Mouse (Mus musculus): ENCODE data around the gene Gm5868. TPM values are rescaled to one million over a fixed set of nuclear protein-coding genes. Genes with fewer than 3 reads are reported as not detected.

Gm5868 gene
- polyA plus RNA-seq, 1 experiment from 2014 or later = 3.0 TPM

Other genes with a start within 250 kb of the Gm5868 start
- gene Corin, start 83.1 kb downstream of the Gm5868 start, polyA plus RNA-seq (2015; fragmentation: Nextera tagmentation; extraction: Ambion mirVana) = 0.06 and 0.09 TPM in 2 replicates
- 12.5 and 13.3 TPM in 2 replicates for gene Nfxl1, start 27.9 kb downstream of the Gm5868 start, polyA plus RNA-seq (2015; fragmentation: Nextera tagmentation; extraction: Ambion mirVana)
- gene Zar1, start 6.3 kb downstream of the Gm5868 start, polyA plus RNA-seq (2015; fragmentation: Nextera tagmentation; extraction: Ambion mirVana) = 0.63 and 1.1 TPM in 2 replicates
- not detected in 2 replicates for gene Cnga1, start 56.7 kb upstream of the Gm5868 start, polyA plus RNA-seq (2015; fragmentation: Nextera tagmentation; extraction: Ambion mirVana)
- gene Nipal1, start 60.2 kb upstream of the Gm5868 start, polyA plus RNA-seq (2015; fragmentation: Nextera tagmentation; extraction: Ambion mirVana) = 0.36 and 1.4 TPM in 2 replicates
- gene Txk, start 165.2 kb upstream of the Gm5868 start, polyA plus RNA-seq (2015; fragmentation: Nextera tagmentation; extraction: Ambion mirVana) = 0.08 TPM in 1 of 2 replicates, not detected in the other